Mouse (Mus musculus): Measurements from ENCODE around the gene Ltbp4. TPM values are rescaled to one million over a fixed set of nuclear protein-coding genes. Genes with fewer than 3 reads are reported as not detected.

Gene Ltbp4
- polyA plus RNA-seq, 1 experiment = 0.03 TPM

GRCm38 (mm10) chr7:27310996-27311535 is 26.4 kb downstream of the Ltbp4 start:
- Histone ChIP-seq H3K4me1 (ENCODE audit: control insufficient read depth) (peaks cover 3% of the 10 kb centered on the region), H3K27me3 (ENCODE audit: control insufficient read depth) (peaks cover 24% of the 10 kb centered on the region), H3K9me3 (ENCODE audit: control insufficient read depth, low read length) (peaks cover 10% of the 10 kb centered on the region), H3K36me3 (ENCODE audit: control insufficient read depth) (no peaks in the 10 kb centered on the region), H3K4me3 (replicated peaks) (no peak overlapping the region)
- TF ChIP-seq GATA1 (IDR thresholded peaks at IDR 0.05; ENCODE audit: low read length) (no peak), TAL1 (IDR thresholded peaks at IDR 0.05; ENCODE audit: low read length) (no peak)

GRCm38 (mm10) chr7:27310306-27310705 is 27.2 kb downstream of the Ltbp4 start:
- H3K4me1 ChIP-seq (ENCODE audit: control insufficient read depth) = peaks cover 3% of the 10 kb centered on the region
- no peak overlapping the region for H3K4me3 ChIP-seq (replicated peaks)
- H3K9me3 ChIP-seq (ENCODE audit: control insufficient read depth, low read length) = peaks cover 10% of the 10 kb centered on the region
- no peak for TF ChIP-seq TAL1 (IDR thresholded peaks at IDR 0.05; ENCODE audit: low read length)
- TF ChIP-seq GATA1 (IDR thresholded peaks at IDR 0.05; ENCODE audit: low read length) = no peak
- peaks cover 25% of the 10 kb centered on the region for H3K27me3 ChIP-seq (ENCODE audit: control insufficient read depth)
- no peaks in the 10 kb centered on the region for H3K36me3 ChIP-seq (ENCODE audit: control insufficient read depth)

GRCm38 (mm10) chr7:27309832-27310231 is 27.7 kb downstream of the Ltbp4 start:
- peaks cover 28% of the 10 kb centered on the region for H3K27me3 ChIP-seq (ENCODE audit: control insufficient read depth)
- peaks cover 10% of the 10 kb centered on the region for H3K9me3 ChIP-seq (ENCODE audit: control insufficient read depth, low read length)
- no peaks in the 10 kb centered on the region for H3K36me3 ChIP-seq (ENCODE audit: control insufficient read depth)
- no peak for TF ChIP-seq GATA1 (IDR thresholded peaks at IDR 0.05; ENCODE audit: low read length)
- TF ChIP-seq TAL1 (IDR thresholded peaks at IDR 0.05; ENCODE audit: low read length) = no peak
- peaks cover 3% of the 10 kb centered on the region for H3K4me1 ChIP-seq (ENCODE audit: control insufficient read depth)
- H3K4me3 ChIP-seq (replicated peaks) = no peak overlapping the region

- Histone ChIP-seq H3K27me3 (ENCODE audit: control insufficient read depth) (peaks cover 28% of the 10 kb centered on the region), H3K9me3 (ENCODE audit: control insufficient read depth, low read length) (peaks cover 3% of the 10 kb centered on the region), H3K4me1 (ENCODE audit: control insufficient read depth) (peaks cover 3% of the 10 kb centered on the region), H3K4me3 (replicated peaks) (no peak overlapping the region), H3K36me3 (ENCODE audit: control insufficient read depth) (no peaks in the 10 kb centered on the region)
- TF ChIP-seq TAL1 (IDR thresholded peaks at IDR 0.05; ENCODE audit: low read length) (no peak), GATA1 (IDR thresholded peaks at IDR 0.05; ENCODE audit: low read length) (no peak)
Observed at GRCm38 (mm10) chr7:27308821-27309549, 28.5 kb downstream of the Ltbp4 start.

- Histone ChIP-seq H3K4me3 (replicated peaks) (no peak overlapping the region), H3K36me3 (ENCODE audit: control insufficient read depth) (no peaks in the 10 kb centered on the region), H3K4me1 (ENCODE audit: control insufficient read depth) (peaks cover 3% of the 10 kb centered on the region), H3K27me3 (ENCODE audit: control insufficient read depth) (peaks cover 28% of the 10 kb centered on the region), H3K9me3 (ENCODE audit: control insufficient read depth, low read length) (no peaks in the 10 kb centered on the region)
- TF ChIP-seq TAL1 (IDR thresholded peaks at IDR 0.05; ENCODE audit: low read length) (no peak), GATA1 (IDR thresholded peaks at IDR 0.05; ENCODE audit: low read length) (no peak)
Observed at GRCm38 (mm10) chr7:27307551-27307950, 29.9 kb downstream of the Ltbp4 start.

GRCm38 (mm10) chr7:27306161-27307160 is 31.0 kb downstream of the Ltbp4 start:
- Histone ChIP-seq H3K27me3 (ENCODE audit: control insufficient read depth) (peaks cover 27% of the 10 kb centered on the region), H3K9me3 (ENCODE audit: control insufficient read depth, low read length) (no peaks in the 10 kb centered on the region), H3K4me3 (replicated peaks) (no peak overlapping the region), H3K36me3 (ENCODE audit: control insufficient read depth) (no peaks in the 10 kb centered on the region), H3K4me1 (ENCODE audit: control insufficient read depth) (peaks cover 3% of the 10 kb centered on the region)
- TF ChIP-seq TAL1 (IDR thresholded peaks at IDR 0.05; ENCODE audit: low read length) = no peak
- TF ChIP-seq GATA1 (IDR thresholded peaks at IDR 0.05; ENCODE audit: low read length) = no peak

- H3K4me3 ChIP-seq (replicated peaks) = no peak overlapping the region
- peaks cover 15% of the 10 kb centered on the region for H3K27me3 ChIP-seq (ENCODE audit: control insufficient read depth)
- H3K9me3 ChIP-seq (ENCODE audit: control insufficient read depth, low read length) = no peaks in the 10 kb centered on the region
- TF ChIP-seq TAL1 (IDR thresholded peaks at IDR 0.05; ENCODE audit: low read length) (no peak), GATA1 (IDR thresholded peaks at IDR 0.05; ENCODE audit: low read length) (no peak)
- H3K4me1 ChIP-seq (ENCODE audit: control insufficient read depth) = no peaks in the 10 kb centered on the region; the same call in 1 of the 2 replicates
- no peaks in the 10 kb centered on the region for H3K36me3 ChIP-seq (ENCODE audit: control insufficient read depth)
Observed at GRCm38 (mm10) chr7:27305091-27305730, 32.3 kb downstream of the Ltbp4 start.

GRCm38 (mm10) chr7:27302172-27302571 is 35.3 kb downstream of the Ltbp4 start:
- Histone ChIP-seq H3K9me3 (ENCODE audit: control insufficient read depth, low read length) (no peaks in the 10 kb centered on the region), H3K4me3 (replicated peaks) (no peak overlapping the region), H3K4me1 (ENCODE audit: control insufficient read depth) (no peaks in the 10 kb centered on the region), H3K27me3 (ENCODE audit: control insufficient read depth) (peaks cover 3% of the 10 kb centered on the region), H3K36me3 (ENCODE audit: control insufficient read depth) (no peaks in the 10 kb centered on the region)
- TF ChIP-seq GATA1 (IDR thresholded peaks at IDR 0.05; ENCODE audit: low read length) = no peak
- no peak for TF ChIP-seq TAL1 (IDR thresholded peaks at IDR 0.05; ENCODE audit: low read length)

Measured in erythroblast, embryonic 14.5 days (primary cell).